Mouse (Mus musculus) retina, embryonic 14.5 days (tissue): Measurements from ENCODE around the gene Slc22a14.
"Not testable (repeated sequence)": the region's sequence is repeated elsewhere in the genome, so short reads cannot be mapped to it uniquely, and the experiment has no call there.

Source experiments
- DNase-seq: peaks from one replicate; pipeline ENCODE4 v3.0.0-alpha.2; 2015; ENCODE audit warnings: low spot score

Gene Slc22a14

DNA sequence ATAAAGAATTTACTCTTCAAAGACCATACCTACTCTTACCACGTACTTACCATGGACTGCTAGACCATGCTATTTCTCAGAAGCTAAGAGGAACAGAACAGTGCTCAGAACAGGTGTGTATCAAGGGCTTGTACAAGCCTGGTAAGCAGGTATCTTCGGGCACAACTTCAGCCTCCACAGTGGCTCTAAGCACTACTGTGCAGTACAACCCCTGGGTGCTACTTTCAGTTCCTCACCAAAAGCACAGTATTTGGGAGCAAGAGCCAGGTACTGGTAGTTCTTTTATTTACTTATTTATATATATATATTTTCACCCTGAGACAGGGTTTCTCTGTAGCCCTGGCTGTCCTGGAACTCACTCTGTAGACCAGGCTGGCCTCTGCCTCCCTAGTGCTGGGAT is 104.5 kb downstream of the Slc22a14 start:
- no peak for DNase-seq

DNA sequence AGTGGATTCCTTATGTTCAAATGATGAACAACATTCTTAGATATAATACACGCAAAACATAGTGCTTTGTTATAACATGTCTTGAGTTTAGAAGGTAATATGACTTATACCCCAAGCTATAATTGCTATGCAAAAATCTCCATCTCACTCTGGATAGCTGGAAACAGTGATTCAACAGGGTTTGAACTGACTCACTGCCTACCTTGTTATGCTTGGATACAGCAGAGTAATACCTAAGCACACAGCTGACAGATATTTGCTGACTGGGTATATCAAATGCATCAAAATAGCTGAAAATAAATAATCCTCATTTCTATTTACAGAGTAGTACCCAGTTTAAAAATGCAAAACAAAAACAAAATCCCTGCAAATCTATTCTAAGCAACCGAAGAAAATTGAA is 106.6 kb downstream of the Slc22a14 start:
- no peak for DNase-seq

DNA sequence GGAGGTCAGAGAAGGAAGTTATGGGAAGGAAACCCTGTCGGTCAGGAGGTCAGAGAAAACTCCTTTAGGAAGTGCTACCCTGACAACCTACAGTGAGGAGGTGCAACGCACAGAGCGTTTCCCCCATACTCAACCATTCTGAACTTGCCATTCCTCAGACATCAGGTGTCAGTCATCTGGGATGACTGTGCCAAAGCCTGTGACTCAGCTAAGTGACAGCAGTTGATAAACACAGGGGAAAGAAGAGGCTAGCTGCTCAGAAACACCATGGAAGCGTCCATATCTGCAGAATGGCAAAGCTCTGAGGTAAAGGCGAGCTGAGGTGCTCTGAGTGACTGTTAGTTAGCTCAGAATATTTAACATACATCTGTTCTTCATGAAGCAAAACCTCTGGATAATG is 107.2 kb downstream of the Slc22a14 start:
- DNase-seq: no peak

DNA sequence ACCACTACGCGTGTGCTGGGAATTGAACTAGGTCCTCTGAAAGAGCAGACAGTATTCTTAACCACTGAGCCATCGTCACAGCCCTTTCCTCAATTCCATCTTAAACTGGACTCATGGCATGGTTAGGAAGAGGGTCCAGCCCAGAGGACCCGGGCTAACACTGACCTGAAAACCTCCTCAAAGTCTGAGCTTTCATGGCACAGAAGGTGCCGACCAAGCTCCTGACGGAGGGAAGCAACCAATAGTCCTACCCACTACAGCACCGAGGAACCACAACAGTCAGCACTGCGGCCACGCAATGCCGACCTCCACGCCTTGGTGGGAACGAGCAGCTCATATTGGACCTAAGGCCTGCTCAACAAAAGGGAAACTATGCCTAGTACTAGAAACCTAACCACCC is 109.2 kb downstream of the Slc22a14 start:
- no peak for DNase-seq

DNA sequence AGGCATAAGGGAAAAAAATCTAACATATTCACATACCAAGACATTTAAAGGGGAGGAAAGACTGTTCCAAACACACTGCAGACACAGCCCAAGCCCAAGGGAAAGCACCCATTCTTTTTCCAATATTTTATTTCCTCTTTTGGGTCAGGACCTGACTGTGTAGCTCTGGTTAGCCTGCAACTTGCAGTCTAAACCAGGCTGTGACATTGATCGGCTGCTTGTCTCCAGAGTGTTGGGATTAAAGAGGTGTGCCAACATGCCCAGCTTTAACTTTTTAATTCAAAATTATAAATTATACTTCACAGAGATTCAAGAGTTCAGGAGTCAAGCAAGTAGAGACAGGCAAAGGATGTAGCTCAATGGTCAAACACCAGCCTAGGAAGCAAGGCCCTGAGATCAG is 110.3 kb downstream of the Slc22a14 start:
- no peak for DNase-seq

DNA sequence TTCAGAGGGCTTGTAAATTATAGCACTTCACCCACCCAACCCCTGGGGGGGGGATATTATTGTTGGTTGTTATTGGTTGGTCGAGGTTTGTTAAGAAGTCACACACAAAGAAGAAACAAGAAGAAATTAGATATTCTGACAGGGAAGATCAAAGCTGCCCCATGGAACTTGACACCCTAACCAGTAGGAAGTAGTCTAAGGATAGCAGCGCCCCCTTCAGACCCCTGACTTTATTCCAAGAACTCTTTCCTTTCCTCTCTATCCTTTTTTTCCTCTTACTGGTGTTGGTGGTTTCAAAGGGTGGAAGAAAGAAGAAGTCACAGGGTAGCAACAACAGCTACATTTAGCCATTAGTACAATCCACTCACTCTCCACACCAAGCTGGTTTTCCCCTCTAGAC is 111.2 kb downstream of the Slc22a14 start:
- DNase-seq: no peak

DNA sequence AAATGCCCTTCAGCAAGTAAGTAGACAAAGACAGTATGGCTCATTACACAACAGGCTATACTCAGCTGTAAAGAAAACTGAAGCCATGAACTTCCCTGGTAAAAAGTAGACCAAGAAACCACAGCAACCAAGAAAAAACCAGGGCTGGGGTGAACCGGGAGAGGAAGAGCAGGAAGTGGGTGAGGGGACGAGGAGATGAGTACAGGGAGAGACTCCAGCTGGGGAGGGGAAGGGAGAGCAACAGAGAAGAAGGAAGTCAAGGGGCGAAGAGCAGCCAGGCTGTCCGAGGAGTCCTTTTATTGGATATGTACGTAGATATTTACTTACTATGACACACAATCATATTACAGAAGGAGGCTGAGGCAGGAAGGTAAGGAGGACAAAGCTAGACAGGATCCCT is 117.4 kb downstream of the Slc22a14 start:
- DNase-seq: no peak

DNA sequence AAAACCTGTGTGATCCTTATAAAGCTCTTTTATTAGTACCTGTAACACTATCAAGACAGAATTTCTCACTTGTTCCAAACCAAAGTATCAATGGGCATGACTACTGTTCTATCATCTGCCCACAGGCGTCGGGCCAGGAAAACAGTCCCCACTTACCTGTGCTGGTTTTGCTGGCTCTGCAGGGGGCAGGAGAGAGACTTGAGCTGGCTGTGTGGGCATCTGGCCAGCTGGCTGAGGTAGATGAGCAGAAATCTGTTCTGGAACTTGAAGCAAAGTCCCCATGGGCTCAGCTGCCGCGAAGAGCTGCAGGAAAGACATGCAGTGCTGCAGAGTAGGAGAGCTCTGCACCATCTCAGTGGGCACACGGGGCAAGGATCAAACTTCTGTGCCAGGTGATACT is 118.5 kb downstream of the Slc22a14 start:
- DNase-seq: no peak

DNA sequence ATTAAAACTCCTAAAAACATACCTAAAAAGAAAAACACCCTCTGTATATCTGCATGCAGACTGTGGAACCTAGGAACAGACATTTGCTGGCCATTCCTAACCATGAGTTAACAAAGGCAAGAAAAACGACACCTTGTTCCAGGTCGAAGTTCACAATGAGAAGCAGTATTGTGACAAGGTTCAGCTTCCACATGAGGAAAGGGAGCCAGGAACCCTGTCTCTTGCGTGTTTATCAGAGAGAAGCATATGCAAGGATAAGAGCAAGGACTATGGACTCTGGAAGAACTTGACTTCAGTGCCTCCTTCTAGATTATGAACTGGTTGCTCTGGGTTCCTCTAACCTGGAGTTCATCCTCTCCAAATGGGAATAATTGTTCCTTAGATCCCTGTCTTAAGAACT is 121.4 kb downstream of the Slc22a14 start:
- no peak for DNase-seq

DNA sequence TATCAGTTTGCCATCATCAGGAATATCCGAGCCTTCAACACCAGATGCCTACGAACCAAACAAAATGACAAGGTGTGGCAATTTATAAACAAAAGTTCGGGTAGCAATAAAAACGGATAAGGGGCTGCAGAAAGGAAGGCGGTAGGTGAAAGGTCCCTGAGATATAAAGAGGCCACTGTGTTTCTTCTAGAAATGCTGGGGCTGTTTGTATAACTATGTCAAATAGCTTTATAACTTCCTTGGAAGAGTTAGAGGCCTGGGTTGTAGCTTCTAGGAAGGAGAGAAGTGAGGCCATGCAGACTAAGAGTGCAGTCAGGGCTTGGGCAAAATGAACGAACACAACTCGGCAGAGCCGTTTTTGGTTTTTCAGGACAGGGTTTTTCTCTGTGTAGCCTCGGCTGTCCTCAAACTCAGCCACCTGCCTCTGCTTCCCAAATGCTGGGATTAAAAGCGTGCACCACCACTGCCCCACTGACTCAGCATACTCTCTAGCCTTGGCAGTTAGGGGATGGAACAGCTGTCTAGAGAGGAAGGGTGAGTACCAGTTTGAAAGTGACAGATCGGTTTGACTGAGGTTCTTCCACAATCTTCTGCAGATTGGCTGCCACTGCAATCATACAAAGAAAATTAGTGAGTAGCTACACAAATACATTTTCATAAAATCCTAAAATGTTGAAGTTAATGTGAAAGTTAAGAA is 124.0 kb downstream of the Slc22a14 start:
- DNase-seq: no peak

DNA sequence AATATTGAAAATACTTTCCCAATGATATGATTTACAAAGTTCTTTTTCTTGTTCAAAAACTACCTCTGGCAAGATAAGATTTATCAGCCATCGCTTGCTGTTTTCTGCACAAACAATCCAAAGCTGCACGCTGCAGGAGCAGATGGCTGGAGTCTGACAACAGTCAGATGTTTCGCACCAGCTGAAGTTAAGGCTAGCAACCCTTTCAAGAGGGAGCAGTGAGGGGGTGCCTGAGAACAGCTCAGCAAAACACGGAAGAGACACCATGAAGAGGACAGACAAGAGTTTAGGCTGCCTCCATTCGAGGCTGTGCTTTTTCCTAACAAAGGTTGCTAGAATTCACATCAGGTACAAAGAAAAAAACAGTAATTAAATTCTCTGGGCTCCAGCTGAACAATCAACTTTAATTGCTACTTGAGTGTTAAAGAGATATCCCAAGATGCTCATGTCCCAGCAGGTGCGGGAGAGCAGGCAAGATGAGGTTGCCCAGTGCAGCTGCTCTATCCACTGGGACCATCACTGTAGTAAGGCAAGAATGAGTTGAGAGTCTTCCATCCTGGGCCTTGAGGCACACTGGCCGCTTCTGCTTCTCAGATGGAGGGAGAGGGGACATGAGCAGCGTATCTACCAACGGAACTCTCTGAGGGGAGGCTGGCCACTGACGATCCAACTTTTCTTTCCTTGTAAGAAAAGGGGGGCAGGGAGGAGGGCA is 124.9 kb downstream of the Slc22a14 start:
- DNase-seq: no peak

DNA sequence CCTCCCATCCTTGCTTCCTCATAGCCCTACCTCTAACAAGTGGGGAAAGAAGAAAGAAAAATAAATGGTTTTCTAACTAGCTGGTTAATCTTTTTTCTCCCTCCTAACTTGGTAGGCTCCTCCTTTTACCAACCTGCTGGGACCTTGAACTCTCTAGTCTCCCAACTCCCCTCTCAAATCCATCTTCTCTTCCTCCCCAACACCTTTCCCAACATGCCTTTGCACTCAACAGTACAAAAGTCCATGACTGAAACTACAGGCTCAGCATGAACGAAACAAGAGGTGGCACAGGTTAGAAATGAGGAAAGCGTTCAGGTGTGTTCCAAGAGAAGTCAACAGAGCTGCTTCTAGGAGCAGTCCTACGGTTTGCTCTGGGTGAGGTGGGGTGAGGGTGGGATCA is 126.1 kb downstream of the Slc22a14 start:
- no peak for DNase-seq

DNA sequence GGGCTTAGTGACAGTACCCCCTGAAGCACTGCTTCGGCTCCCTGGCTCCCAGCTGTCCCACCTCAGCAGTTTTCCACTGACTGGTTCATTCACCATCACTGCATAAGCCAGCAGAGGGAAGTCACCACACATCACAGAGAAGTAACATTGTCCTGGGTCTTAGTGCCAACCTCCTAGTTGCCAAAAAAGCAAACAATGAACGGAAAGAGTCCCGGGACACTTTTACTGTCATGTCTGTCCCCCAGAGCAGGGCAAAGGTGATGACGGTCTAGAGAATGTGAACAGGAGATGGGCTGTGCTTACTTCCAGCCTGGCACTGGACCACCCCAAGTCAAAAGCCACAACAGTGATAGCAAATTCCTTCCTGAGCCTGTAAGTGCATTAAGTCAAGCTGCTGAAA is 126.6 kb downstream of the Slc22a14 start:
- DNase-seq: no peak

DNA sequence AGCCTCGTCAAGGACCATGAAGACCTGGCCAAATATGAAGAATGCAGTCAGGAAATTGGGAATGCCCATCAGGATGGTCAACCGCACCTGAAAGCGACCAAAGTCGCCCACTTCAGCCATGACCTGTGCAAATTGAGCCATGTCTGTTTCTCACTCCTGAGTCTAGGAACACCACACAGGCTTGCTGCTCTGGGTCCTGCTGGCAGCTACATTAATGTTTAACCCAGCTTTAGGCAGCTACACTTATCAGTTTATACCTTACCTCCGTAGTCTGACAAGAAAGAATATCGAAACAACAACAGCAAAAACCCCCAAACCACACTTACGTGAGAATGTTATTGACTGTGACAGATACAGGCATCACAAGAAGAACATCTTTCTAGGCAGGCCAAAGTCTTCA is 133.8 kb downstream of the Slc22a14 start:
- no peak for DNase-seq

DNA sequence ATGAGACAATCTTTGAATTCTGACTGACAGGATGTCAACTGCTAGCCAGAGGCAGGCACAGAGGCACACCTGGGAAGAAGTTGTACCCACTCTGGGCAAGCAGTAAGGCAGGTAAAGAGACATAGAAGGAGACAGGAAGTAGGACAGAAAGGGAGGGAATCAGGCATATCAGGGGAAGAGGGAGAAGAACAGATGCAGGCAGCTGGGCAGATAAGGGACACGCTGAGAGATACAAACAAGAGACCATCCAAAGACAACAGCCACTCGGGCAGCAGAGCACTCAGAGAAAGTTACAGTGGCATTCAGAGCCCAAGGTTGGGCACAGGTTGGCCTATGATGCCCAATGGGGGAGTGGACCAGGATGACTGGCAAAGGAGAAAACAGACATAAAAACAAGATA is 134.5 kb downstream of the Slc22a14 start:
- DNase-seq: no peak

DNA sequence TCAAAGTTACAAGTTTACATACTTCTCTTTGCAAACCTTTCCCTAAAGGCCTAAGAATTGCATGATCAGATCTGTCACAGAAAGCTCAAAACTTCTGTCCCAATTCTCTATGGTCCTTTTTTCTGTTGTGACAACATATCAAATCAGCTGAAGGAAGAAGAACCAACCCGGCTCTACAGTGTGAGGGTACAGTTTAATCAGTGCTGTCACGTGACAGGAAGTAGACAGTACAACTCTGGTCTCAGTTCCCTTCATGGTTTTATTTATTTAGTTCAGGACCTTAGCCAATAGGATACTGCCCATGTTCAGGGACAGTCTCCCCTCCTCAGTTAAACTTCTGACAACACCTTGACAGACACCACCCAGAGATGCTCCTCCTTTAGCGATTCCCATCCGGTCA is 145.1 kb downstream of the Slc22a14 start:
- DNase-seq: no peak

DNA sequence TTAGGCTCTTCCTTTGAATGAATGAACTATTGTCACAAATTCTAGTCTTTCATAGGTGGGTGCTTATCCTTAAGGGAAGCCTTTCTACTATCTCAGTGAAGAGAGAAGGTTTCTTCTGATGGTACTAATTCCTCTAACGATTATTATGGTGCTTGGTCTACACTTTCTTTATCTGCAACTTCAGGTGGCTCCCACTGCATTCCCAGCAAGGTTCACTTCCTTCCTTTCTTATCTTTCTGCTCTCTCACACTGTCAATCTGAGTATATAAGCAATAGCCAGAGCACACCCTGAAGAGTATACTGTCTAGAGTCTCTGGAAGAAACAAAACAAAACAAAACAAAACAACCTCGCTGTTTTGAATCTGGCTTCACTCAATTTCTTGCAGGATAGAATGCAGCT is 145.7 kb downstream of the Slc22a14 start:
- DNase-seq: no peak

DNA sequence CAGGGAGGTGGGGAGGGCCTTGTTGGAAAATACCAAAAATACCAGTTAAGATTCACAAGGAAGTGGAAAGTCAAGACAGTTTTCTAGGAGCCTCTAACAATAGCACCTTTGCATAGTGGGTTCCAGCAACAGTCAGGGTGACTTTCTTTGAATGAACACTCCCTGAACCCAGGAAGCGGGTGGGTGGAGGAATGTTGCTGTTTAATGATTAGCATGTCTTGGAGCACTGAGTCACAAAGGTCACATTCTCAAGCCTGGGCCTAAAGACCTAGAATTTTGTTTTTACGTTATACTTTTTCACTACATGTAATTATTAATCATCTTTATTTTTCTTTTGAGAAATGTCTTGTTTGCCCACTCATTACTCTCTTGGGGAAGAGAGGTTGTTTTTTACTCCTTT is 150.0 kb downstream of the Slc22a14 start:
- DNase-seq: not testable (repeated sequence)

DNA sequence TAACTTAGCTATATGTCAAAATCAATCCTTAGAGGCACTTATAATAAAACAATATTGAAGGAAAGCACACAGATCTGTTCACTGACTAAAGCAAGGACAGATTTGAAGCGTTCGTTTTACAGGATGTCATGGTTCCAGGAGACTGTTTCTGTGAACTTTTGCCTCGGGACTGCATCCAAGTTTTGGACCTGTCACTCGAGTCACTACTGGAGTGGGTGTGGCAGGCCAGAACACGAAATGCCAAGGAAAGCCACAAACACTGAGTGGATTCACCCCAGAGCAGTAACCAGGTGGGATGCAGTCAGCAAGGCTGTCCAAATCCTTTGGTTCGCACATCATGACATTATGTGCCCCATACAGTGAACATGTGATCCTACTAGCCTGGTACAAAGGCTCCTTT is 150.8 kb downstream of the Slc22a14 start:
- DNase-seq: no peak

DNA sequence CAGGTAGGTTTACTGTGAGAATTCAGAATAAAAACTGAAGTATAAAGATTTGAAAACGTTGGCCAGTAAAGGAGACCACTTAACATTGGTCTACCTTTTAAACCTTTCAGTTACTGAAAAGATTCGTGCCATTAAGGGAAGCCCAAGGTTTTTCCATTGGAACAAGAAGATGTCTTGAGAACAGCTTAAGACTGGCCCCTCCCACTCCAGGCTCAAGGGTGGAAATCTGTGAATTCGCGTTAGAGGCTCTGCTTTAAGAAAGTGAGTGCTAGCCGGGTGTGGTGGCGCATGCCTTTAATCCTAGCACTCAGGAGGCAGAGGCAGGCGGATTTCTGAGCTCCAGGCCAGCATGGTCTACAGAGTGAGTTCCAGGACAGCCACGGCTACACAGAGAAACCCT is 152.4 kb downstream of the Slc22a14 start:
- DNase-seq: no peak

DNA sequence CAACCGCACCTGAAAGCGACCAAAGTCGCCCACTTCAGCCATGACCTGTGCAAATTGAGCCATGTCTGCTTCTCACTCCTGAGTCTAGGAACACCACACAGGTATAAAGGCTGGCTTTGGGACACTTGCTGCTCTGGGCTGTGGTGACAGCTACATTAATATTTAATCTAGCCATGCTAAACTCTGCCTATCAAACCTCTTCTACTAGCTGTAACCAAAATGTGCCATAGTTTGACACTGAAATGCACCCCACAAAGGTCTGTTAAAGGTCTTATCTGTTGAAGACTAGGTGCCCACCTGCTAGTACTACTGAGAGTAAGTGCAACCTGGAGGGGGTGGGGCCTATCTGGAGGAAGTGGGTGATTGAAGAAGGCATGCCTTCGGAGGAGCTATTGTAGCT is 156.4 kb downstream of the Slc22a14 start, which contains the start of gene Slc22a13:
Gene Slc22a13 (minus strand): TSS at position 101 of the 400 bp plus-strand sequence.
- no peak for DNase-seq

DNA sequence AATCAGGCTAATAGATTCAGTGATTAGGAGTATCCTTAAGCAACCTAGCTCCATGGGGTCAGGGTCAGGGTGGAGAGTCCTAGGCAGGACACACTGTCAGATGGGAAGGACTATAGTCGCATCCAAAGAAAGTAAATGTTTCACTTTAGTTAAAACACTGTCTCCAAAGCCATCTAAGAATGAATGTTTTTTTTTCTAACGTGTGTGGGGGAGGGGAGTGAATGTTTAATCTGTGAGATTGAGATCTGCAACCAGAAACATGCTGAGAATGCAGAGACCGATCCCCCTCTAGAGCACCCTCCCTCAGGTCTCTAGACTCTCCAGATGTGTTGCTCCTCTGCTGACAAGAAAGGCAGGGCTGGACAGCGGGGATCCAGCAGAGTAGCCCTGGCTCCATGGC is 158.2 kb downstream of the Slc22a14 start:
- DNase-seq: no peak

DNA sequence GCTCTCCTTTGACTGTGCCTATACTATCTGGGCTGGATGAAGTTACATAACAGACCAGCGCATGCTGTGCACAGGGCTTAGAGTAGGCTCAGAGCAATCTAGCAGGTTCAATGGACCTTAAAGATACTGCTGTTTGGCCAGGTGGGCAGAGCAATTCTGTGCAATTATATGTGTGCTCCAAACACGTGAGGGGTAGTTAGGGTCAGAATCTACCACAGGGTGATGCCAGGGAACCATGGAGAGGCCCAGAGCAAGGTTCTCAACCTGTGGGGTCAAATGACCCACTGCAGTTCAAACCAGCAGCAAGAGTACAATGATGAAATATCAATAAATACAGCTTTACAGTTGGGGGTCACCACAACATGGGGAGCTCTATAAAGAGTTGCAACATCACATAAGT is 158.7 kb downstream of the Slc22a14 start:
- DNase-seq: no peak

DNA sequence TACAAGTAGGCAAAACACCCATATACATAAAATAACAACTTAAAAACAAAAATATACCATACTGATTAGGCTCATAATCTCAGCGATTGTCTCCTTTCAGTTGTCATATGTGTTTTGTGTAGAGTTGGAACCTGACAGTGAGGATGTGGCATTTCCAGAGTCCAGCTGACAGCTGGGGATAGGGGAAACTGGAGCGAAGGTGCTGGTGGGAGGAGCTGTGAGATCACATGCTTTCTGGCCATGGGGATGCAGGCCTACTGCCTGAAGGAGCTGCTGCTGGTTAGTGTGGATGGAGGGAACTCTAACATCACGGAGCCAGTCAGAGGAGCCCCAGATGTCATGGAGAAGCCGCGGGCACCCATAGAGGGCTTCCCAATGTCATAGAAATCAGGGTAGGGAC is 159.6 kb downstream of the Slc22a14 start:
- no peak for DNase-seq
